Mouse (Mus musculus) gastrocnemius, adult 2 months (tissue): ENCODE data around the gene Pnpla5. TPM values are rescaled to one million over a fixed set of nuclear protein-coding genes. Genes with fewer than 3 reads are reported as not detected.
A peak's percentile ranks its signal among the peaks of the same experiment; 100 is the strongest.
"Not testable (repeated sequence)": the region's sequence is repeated elsewhere in the genome, so short reads cannot be mapped to it uniquely, and the experiment has no call there.

Experiments
- DNase-seq: peaks from one replicate; pipeline ENCODE4 v3.0.0; 2022
- H3K27ac ChIP-seq: fragments of 200-600 bp; 2 replicates; pipeline ENCODE4 v1.8.1; 2022; ENCODE audit warnings: mild to moderate bottlenecking
- H3K4me3 ChIP-seq: fragments of 200-600 bp; 2 replicates; pipeline ENCODE4 v1.8.1; 2022; ENCODE audit warnings: mild to moderate bottlenecking, moderate library complexity
- CTCF ChIP-seq: fragments of 200-600 bp; IDR thresholded peaks from 2 replicates; pipeline ENCODE4 v1.8.1; 2022; ENCODE audit warnings: antibody characterized with exemption, mild to moderate bottlenecking, moderate library complexity
- intact Hi-C: fragments of 180-260 bp; cut with DNase I; formaldehyde crosslinking; loops from one replicate; pipeline ENCODE4 v1.15.1; 2025
- long read RNA-seq, 2 experiments: library from polyadenylated mRNA; stranded (forward); transcript quantifications; one replicate each; pipeline ENCODE4 v2.0.0; 2021
- total RNA-seq, 2 experiments: library from RNA; stranded (reverse); gene quantifications; 2 replicates each; pipeline ENCODE4 v1.2.3; 2021

Gene Pnpla5
- total RNA-seq, result under 1 TPM in 1 of 2 experiments, not detected in 1; 0.14 TPM
- long read RNA-seq, experiment 1, result 0 reads
- long read RNA-seq, experiment 2, result 0 reads

GRCm38 (mm10) chr15:84123075-84123474, at the start of gene Pnpla5:
Pnpla5 (minus strand) TSS chr15:84123175.
- DNase-seq, result no peak
- no peak within 1 kb of the TSS for H3K27ac ChIP-seq
- H3K4me3 ChIP-seq, result no peak within 1 kb of the TSS
- TF ChIP-seq CTCF, result no peak
- intact Hi-C loops, result loop anchor here (5.0 kb wide), 1 partner anchor 509 kb away; no protein-coding TSS in a partner anchor

GRCm38 (mm10) chr15:84171166-84171565, 48.2 kb upstream of the Pnpla5 start:
- Histone ChIP-seq H3K27ac (no peak overlapping the region), H3K4me3 (no peak overlapping the region)
- intact Hi-C loops, result no loop called here
- DNase-seq, result no peak
- no peak for TF ChIP-seq CTCF

- peak overlapping the region; percentile 89; the same call in 1 of the 2 replicates for H3K27ac ChIP-seq
- H3K4me3 ChIP-seq, result peak overlapping the region; percentile 79
- intact Hi-C loops, result loop anchor here (2.0 kb wide), 1 partner anchor 37 kb away; no protein-coding TSS in a partner anchor
- no peak for TF ChIP-seq CTCF
- peak; percentile 7 for DNase-seq
Measured at GRCm38 (mm10) chr15:84169511-84169910, 46.5 kb upstream of the Pnpla5 start.

- Histone ChIP-seq H3K4me3 (peak overlapping the region; percentile 79), H3K27ac (peak overlapping the region; percentile 89)
- peak; percentile 71 for DNase-seq
- intact Hi-C loops, result loop anchor here (2.0 kb wide), 1 partner anchor 36 kb away; no protein-coding TSS in a partner anchor
- TF ChIP-seq CTCF, result no peak
Measured at GRCm38 (mm10) chr15:84168170-84169161, 45.5 kb upstream of the Pnpla5 start.

- peak within 1 kb of the TSS; percentile 89 for H3K27ac ChIP-seq
- intact Hi-C loops, result loop anchor here (1.0 to 2.0 kb wide), 2 partner anchors 47 to 95 kb away; no protein-coding TSS in a partner anchor
- DNase-seq, result peak; percentile 98
- TF ChIP-seq CTCF, result peak; percentile 64
- H3K4me3 ChIP-seq, result peak within 1 kb of the TSS; percentile 79
Measured at GRCm38 (mm10) chr15:84167600-84167999, 44.6 kb upstream of the Pnpla5 start, which contains the start of gene Pnpla3. Pnpla3 (plus strand) TSS chr15:84167837.

- Histone ChIP-seq H3K4me3 (no peak overlapping the region), H3K27ac (no peak overlapping the region)
- TF ChIP-seq CTCF, result no peak
- intact Hi-C loops, result loop anchor here (1.0 to 2.0 kb wide), 2 partner anchors 47 to 94 kb away; no protein-coding TSS in a partner anchor
- no peak for DNase-seq
Measured at GRCm38 (mm10) chr15:84166818-84167217, 43.8 kb upstream of the Pnpla5 start.

- no peak for DNase-seq
- Histone ChIP-seq H3K27ac (no peak overlapping the region), H3K4me3 (no peak overlapping the region)
- no peak for TF ChIP-seq CTCF
- intact Hi-C loops, result no loop called here
Measured at GRCm38 (mm10) chr15:84161871-84162270, 38.9 kb upstream of the Pnpla5 start.

GRCm38 (mm10) chr15:84157530-84157929, 34.6 kb upstream of the Pnpla5 start:
- DNase-seq, intact Hi-C loops: not testable (repeated sequence)

GRCm38 (mm10) chr15:84156158-84156557, 33.2 kb upstream of the Pnpla5 start:
- DNase-seq, result no peak
- intact Hi-C loops, result no loop called here

More at GRCm38 (mm10) chr15:84157530-84157929, 34.6 kb upstream of the Pnpla5 start:
- not testable (repeated sequence) for H3K4me3 ChIP-seq, H3K27ac ChIP-seq

GRCm38 (mm10) chr15:84140929-84141328, 18.0 kb upstream of the Pnpla5 start:
- DNase-seq, result no peak
- no peak for TF ChIP-seq CTCF
- Histone ChIP-seq H3K27ac (no peak overlapping the region), H3K4me3 (no peak overlapping the region)
- intact Hi-C loops, result no loop called here

More at GRCm38 (mm10) chr15:84156158-84156557, 33.2 kb upstream of the Pnpla5 start:
- Histone ChIP-seq H3K27ac (no peak overlapping the region), H3K4me3 (no peak overlapping the region)
- TF ChIP-seq CTCF, result no peak

- H3K4me3 ChIP-seq, result no peak overlapping the region
- intact Hi-C loops, result no loop called here
- no peak for DNase-seq
- no peak for TF ChIP-seq CTCF
- H3K27ac ChIP-seq, result no peak overlapping the region
Measured at GRCm38 (mm10) chr15:84140109-84140508, 17.1 kb upstream of the Pnpla5 start.

- intact Hi-C loops, result loop anchor here (10.0 kb wide), 1 partner anchor 115 kb away; no protein-coding TSS in a partner anchor
- no peak for TF ChIP-seq CTCF
- Histone ChIP-seq H3K27ac (no peak overlapping the region), H3K4me3 (no peak overlapping the region)
- DNase-seq, result no peak
Measured at GRCm38 (mm10) chr15:84139592-84140005, 16.6 kb upstream of the Pnpla5 start.
